Mouse (Mus musculus): Measurements from ENCODE around the gene Fam126b.
"Not testable (repeated sequence)": the region's sequence is repeated elsewhere in the genome, so short reads cannot be mapped to it uniquely, and the experiment has no call there.

Gene Fam126b

GRCm38 (mm10) chr1:58586171-58586997 is at the start of gene Fam126b, which contains the start of gene Ndufb3:
TSS of gene Fam126b (minus strand) at chr1:58586323.
TSS of gene Ndufb3 (plus strand) at chr1:58586384.
- DNase-seq, result peak; percentile 93

DNA sequence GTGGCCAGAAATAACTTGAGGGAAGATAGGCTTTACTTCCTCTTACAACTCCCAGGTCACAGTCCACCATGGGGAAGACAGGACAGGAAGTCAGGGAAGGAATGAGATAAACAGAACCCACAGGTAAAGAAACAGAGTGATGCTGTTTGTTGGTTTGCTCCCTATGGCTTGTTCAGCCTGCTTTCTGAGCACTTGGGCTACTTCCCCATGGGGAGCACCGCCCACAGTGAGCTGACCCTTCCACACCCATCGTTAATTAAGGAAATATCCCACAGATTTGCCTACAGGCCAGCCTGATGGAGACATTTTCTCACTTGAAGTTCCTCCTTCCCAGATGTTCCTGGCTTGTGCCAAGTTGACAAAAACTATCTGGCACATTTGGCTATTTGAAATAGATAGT is 42.7 kb upstream of the Fam126b start:
- DNase-seq, result not testable (repeated sequence)

GRCm38 (mm10) chr1:58621996-58622748 is 36.0 kb upstream of the Fam126b start:
- DNase-seq, result peak; percentile 49

- no peak for DNase-seq
Measured at GRCm38 (mm10) chr1:58621251-58621650, 35.1 kb upstream of the Fam126b start.

DNA sequence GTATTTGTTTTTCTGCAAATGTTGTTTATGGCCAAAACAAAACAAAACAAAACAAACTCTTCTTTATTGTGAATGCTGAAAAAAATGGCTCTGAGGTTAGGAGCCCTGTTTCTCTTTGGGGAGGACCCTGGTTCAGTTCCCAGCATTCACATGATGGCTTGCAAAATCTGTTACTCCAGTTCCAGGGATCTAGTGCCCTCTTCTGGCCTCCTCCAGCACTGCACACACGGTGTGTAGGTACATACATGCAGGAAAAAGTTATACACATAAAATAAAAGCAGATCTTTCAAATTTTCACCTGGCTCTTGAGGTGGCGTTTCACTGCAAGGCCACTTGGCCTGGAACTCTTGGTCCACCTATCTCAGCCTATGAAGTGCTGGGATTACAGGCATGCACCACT is 32.6 kb upstream of the Fam126b start:
- no peak for DNase-seq

DNA sequence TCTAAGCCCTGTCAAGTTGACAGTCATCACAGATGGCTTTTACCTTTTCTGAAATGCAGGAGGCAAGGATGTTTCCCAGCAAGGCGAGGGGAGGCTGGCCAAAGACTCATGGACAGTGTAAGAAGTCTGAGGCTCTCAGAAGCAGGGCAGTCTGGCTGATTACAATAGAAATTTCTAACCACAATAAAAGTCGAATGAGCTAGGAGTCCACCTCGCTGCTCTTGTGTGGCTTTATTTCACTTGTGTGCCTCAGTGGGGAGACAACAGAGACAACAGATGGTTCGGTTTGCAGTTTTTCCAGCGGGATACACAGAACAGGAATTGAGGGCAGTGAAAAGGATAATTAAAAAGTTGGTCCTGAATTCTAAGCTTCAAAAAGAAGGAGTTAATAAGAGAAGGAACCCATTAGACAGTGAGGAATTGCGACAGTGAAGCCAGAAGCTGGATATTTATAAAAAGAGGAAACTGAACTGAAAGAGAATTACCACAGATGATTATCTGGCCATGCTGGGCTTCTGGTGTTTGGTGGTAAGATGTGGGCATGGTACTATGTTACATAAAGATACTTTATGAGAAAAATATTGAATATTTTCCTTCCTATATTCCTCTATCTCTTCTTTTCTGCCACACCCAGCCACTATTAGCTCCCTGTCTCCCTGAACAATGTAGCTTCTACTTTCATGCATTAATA is 32.0 kb upstream of the Fam126b start:
- DNase-seq, result no peak

DNA sequence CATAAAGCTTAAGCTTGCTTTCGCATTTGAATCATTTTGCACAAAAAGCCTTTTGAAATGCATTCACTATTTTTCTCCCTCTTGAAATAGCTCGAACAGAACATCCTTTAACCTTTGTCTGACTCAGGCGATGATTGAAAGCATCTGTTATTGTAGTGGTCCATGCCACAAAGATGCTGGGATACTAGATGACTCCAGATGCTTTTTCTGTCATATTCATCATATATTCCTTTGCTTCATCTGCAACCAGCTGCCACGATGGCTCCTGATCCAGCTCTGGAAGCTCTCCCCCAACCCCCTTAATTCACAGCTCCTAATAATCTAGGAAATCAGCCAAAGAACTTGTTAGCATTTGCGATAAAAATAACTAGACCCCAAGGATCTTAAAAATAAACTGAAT is 31.0 kb upstream of the Fam126b start:
- no peak for DNase-seq

- no peak for DNase-seq
Measured at GRCm38 (mm10) chr1:58616176-58616575, 30.1 kb upstream of the Fam126b start.

GRCm38 (mm10) chr1:58615146-58615545 is 29.0 kb upstream of the Fam126b start:
- DNase-seq, result no peak

DNA sequence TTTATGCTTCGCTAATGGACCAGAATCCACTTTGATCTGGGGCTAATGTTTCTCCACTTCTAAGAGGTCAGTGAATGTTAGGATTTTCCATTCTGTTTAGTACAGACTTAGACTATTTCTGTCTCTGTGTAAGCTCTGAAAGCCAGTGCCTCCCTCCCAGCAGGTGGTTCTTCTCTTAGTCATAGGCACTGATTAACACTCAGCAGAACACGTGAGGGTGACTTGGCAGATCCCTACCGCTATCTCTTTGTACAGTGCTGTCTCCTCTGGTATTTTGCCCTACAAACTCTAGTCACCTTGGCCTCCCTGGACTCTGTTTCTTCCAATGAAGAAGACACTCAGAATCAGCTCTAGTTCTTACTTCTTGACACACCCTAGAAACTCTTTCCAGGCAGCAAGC is 28.3 kb upstream of the Fam126b start:
- DNase-seq, result peak; percentile 64

- DNase-seq, result no peak
Measured at GRCm38 (mm10) chr1:58613786-58614185, 27.7 kb upstream of the Fam126b start.

DNA sequence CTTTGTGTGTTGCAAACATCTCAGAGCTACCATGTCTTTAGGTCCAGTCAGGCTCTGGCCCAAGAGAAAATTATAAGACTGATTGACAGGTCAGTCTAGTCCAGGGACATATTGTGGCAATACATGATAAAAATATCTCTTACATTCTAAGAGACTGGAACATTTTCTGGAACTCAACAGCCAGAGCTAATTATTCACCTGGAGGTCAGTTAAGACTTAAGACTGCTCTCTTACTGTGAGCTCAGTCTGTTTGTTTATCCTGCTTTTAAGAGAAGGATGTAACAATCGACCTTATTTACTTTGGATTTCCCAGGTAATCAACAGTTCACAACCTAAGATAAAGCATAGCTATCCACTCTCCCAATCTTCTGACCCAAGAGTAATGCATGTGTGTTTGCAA is 24.5 kb upstream of the Fam126b start:
- DNase-seq, result peak; percentile 2

DNA sequence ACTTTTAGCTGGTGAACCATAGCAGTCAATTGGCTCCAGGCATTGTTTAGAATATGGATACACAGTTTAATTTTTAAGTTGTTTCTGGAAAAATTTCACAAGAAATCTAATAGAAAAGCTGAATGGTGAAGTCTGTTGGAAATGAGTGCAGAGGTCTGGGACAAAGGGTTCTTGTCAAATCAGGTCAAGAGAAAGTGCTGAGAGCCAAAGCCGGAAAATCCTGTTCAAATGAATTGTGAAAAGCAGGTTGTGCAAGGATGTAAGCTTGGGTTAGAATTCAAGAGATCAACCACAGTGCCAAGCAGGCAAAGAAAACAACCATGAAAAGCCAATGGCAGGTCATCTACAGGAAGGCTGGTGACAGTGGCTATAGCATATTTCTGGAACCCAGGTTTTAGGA is 24.0 kb upstream of the Fam126b start:
- peak; percentile 14 for DNase-seq

DNA sequence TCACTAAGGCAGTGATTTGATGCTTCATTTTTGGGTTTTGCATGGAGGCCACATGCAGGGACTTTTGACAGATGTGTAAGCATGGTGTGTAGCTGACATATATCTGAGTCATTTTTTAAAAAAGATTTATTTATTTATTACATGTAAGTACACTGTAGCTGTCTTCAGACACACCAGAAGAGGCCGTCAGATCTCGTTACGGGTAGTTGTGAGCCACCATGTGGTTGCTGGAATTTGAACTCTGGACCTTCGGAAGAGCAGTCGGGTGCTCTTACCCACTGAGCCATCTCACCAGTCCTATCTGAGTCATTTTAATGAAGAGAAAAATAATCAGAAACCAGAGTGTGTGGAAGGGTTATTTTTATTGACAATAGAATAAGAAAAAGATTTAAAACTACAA is 23.5 kb upstream of the Fam126b start:
- not testable (repeated sequence) for DNase-seq

DNA sequence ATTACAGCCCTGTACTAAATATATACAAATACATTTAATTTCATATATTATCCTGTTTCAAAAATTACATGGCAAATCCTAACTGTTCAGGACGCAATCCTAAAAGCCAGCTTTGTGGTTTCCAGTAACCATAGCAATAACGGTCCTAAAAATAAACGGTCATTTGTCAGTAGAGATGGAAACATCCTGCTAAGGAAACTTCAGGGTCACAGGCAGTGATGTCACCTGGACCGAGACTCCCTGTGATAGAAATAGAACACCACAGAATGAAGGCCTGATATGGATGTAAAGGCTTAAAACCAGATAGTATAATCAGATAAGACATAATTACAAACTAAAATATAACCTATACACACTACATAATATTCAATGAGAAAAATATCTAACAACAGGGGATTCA is 17.6 kb upstream of the Fam126b start:
- DNase-seq, result peak; percentile 7

DNA sequence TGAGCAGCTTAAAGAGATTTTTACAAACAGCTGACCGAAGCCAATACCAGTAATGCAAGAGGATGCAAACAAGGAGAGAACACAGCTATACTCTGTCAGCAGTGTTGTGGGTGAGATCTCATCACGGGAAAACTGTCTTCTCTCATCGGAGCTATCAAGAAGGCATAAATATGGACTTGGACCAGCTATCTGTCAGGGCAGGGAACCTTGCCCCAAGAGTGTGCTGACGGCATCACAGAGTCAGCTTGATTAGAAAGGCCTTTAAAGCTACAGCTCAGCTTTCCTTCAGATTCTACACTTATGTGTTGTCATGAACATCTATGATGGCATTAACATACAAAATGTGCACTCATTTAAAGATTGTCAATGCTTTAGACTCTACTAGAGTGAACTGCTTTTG is 16.6 kb upstream of the Fam126b start:
- DNase-seq, result peak; percentile 5

GRCm38 (mm10) chr1:58587491-58587890 is 1.4 kb upstream of the Fam126b start:
- peak; percentile 2 for DNase-seq

DNA sequence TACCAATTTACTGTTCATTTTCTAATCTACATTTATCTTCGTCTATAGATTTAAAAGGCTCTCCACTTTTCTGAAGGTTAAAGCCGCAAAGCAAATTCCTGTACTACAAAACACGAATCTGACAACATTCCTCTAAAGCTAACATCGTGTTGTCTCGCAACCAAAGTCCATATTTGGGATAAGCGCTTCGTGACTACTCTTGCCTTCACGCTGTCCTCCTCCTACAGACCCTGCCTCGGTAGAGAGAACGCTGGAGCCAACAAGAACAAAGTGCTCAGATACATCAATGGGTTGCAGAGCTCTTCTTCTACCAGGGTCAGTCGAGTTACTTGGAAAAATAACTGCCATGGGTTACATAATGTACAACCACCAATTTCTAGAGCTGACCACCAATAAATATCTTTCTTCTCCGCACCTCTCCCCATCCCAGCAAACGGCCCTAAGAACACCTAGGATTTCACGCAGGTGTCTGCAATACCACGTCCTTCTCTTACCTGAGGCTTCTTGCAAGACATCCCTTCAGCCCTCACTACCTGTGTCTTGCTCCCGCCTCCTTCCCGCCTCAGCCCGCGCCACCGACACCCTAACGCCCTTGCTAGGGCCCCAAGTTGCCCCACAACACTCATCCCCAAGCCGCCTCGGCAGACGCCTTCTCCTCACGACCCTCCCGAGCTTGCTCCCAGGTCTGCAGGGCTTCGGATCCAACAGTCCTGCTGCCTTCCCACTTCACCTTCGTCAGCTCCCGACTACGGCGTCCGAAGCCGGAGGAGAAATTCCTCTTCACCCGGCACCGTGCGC is 551 bp downstream of the Fam126b start:
- peak; percentile 6 for DNase-seq

GRCm38 (mm10) chr1:58584271-58584670 is 1.9 kb downstream of the Fam126b start:
- DNase-seq, result peak; percentile 29

DNA sequence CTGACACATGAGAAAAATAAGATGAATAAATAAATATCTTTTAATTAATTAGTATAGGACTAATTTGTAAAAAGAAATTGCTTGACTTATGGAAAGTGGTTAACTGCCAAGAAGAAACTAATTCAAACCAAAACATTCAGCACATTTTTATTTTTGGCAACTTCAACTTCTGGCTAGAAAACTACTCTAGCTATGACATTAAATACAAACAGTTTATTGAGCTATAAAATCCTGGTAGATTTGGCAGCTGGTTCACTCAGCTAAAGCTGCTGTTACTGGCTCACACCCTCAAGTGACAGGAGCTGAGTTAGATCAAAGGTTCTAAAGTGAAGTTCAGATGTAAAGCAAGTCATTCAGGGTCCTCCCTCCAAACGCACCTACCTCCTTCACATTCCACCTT is 3.5 kb downstream of the Fam126b start:
- DNase-seq, result no peak

GRCm38 (mm10) chr1:58579179-58579578 is 6.9 kb downstream of the Fam126b start:
- peak; percentile 47 for DNase-seq

DNA sequence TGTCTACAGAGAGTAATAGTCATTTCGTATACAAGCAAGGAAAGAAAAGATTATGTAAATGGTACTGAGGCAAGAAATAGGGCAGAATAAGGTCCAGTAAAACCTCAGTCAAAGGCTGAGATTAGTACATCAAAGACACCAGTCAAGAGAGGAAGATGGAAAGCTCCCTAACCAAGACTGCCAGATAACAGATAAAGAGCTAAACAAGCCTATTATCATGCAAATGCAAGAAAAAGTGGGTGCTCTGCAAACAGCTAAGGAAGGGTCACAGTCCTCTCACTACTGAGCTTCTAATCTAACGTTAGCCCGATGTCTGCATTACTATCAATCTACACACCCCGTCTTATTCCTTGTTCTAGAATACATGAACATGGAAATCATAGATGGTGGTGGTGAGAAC is 15.7 kb downstream of the Fam126b start:
- no peak for DNase-seq

Measured in kidney, postnatal 14 days (tissue).